Mouse (Mus musculus): ENCODE measurements around the gene Xpnpep2.

- TF ChIP-seq CTCF (IDR thresholded peaks at IDR 0.05; ENCODE audit: extremely low read depth, insufficient read length, insufficient replicate concordance, low read depth, low read length) (no peak), POLR2A (IDR thresholded peaks at IDR 0.05; ENCODE audit: low read depth, low read length) (no peak)
Measured at GRCm38 (mm10) chrX:48106226-48106625, 2.3 kb upstream of the Xpnpep2 start.

Data from small intestine, adult 2 months (tissue).